Mouse (Mus musculus): ENCODE measurements around the gene F3. TPM values are rescaled to one million over a fixed set of nuclear protein-coding genes. Genes with fewer than 3 reads are reported as not detected.

F3 gene
- polyA plus RNA-seq, 1 experiment = 8.6 TPM

GRCm38 (mm10) chr3:121721691-121722070 lies 1.7 kb upstream of the F3 start:
- Histone ChIP-seq H3K4me3 (ENCODE audit: low read depth, low read length) (no peak overlapping the region), H3K36me3 (ENCODE audit: control insufficient read depth, insufficient read depth, low read length) (no peaks in the 10 kb centered on the region)
- TF ChIP-seq POLR2A (IDR thresholded peaks at IDR 0.05; ENCODE audit: low read depth, low read length) (no peak), CTCF (IDR thresholded peaks at IDR 0.05; ENCODE audit: extremely low read depth, insufficient read length, insufficient replicate concordance, low read depth, low read length) (no peak)

GRCm38 (mm10) chr3:121723968-121724524 lies 709 bp downstream of the F3 start:
- H3K36me3 ChIP-seq (ENCODE audit: control insufficient read depth, insufficient read depth, low read length) = no peaks in the 10 kb centered on the region
- peaks cover 13% of the 10 kb centered on the region; the same call in 1 of the 2 replicates for H3K4me1 ChIP-seq (ENCODE audit: control insufficient read depth, insufficient read depth, insufficient read length, low read length)
- peak overlapping the region; percentile 62 for H3K27ac ChIP-seq (ENCODE audit: insufficient read depth, low read depth, low read length)
- peak overlapping the region; percentile 65 for H3K4me3 ChIP-seq (ENCODE audit: low read depth, low read length)
- WGBS = 8% methylated on average over 20 of the region's 20 CpGs
- TF ChIP-seq CTCF (IDR thresholded peaks at IDR 0.05; ENCODE audit: extremely low read depth, insufficient read length, insufficient replicate concordance, low read depth, low read length) (no peak), POLR2A (IDR thresholded peaks at IDR 0.05; ENCODE audit: low read depth, low read length) (no peak)
- no peaks in the 10 kb centered on the region for H3K27me3 ChIP-seq (ENCODE audit: control insufficient read depth, insufficient read depth, low read length)

More at GRCm38 (mm10) chr3:121721691-121722070, 1.7 kb upstream of the F3 start:
- 43% methylated on average over 7 of the region's 7 CpGs for WGBS
- Histone ChIP-seq H3K4me1 (ENCODE audit: control insufficient read depth, insufficient read depth, insufficient read length, low read length) (peaks cover 13% of the 10 kb centered on the region; the same call in 1 of the 2 replicates), H3K27ac (ENCODE audit: insufficient read depth, low read depth, low read length) (0 out of 2 replicates have a peak overlapping the region, but pooled peaks have one; percentile 31), H3K27me3 (ENCODE audit: control insufficient read depth, insufficient read depth, low read length) (no peaks in the 10 kb centered on the region; the same call in 1 of the 2 replicates)

- Histone ChIP-seq H3K27ac (ENCODE audit: insufficient read depth, low read depth, low read length) (peak overlapping the region; percentile 62), H3K27me3 (ENCODE audit: control insufficient read depth, insufficient read depth, low read length) (no peaks in the 10 kb centered on the region), H3K4me1 (ENCODE audit: control insufficient read depth, insufficient read depth, insufficient read length, low read length) (peaks cover 13% of the 10 kb centered on the region; the same call in 1 of the 2 replicates), H3K4me3 (ENCODE audit: low read depth, low read length) (peak overlapping the region; percentile 65), H3K36me3 (ENCODE audit: control insufficient read depth, insufficient read depth, low read length) (0 out of 2 replicates have a peak, but pooled peaks cover under 1% of the 10 kb centered on the region)
- 37% methylated on average over 12 of the region's 12 CpGs for WGBS
- TF ChIP-seq POLR2A (IDR thresholded peaks at IDR 0.05; ENCODE audit: low read depth, low read length) = no peak
- TF ChIP-seq CTCF (IDR thresholded peaks at IDR 0.05; ENCODE audit: extremely low read depth, insufficient read length, insufficient replicate concordance, low read depth, low read length) = no peak
These were observed 1.2 kb downstream of the F3 start for GRCm38 (mm10) chr3:121724553-121724952.

GRCm38 (mm10) chr3:121725651-121726050 lies 2.3 kb downstream of the F3 start:
- TF ChIP-seq POLR2A (IDR thresholded peaks at IDR 0.05; ENCODE audit: low read depth, low read length) = no peak
- no peak for TF ChIP-seq CTCF (IDR thresholded peaks at IDR 0.05; ENCODE audit: extremely low read depth, insufficient read length, insufficient replicate concordance, low read depth, low read length)
- H3K36me3 ChIP-seq (ENCODE audit: control insufficient read depth, insufficient read depth, low read length) = peaks cover 6% of the 10 kb centered on the region
- H3K4me1 ChIP-seq (ENCODE audit: control insufficient read depth, insufficient read depth, insufficient read length, low read length) = peaks cover 13% of the 10 kb centered on the region; the same call in 1 of the 2 replicates
- 85% methylated on average over 10 of the region's 10 CpGs for WGBS
- H3K4me3 ChIP-seq (ENCODE audit: low read depth, low read length) = peak overlapping the region; percentile 34; the same call in 1 of the 2 replicates
- H3K27me3 ChIP-seq (ENCODE audit: control insufficient read depth, insufficient read depth, low read length) = no peaks in the 10 kb centered on the region
- H3K27ac ChIP-seq (ENCODE audit: insufficient read depth, low read depth, low read length) = 0 out of 2 replicates have a peak overlapping the region, but pooled peaks have one; percentile 5

GRCm38 (mm10) chr3:121729678-121730077 lies 6.3 kb downstream of the F3 start:
- no peak overlapping the region for H3K27ac ChIP-seq (ENCODE audit: insufficient read depth, low read depth, low read length)
- TF ChIP-seq POLR2A (IDR thresholded peaks at IDR 0.05; ENCODE audit: low read depth, low read length) (no peak), CTCF (IDR thresholded peaks at IDR 0.05; ENCODE audit: extremely low read depth, insufficient read length, insufficient replicate concordance, low read depth, low read length) (no peak)
- H3K4me1 ChIP-seq (ENCODE audit: control insufficient read depth, insufficient read depth, insufficient read length, low read length) = no peaks in the 10 kb centered on the region
- no peak overlapping the region for H3K4me3 ChIP-seq (ENCODE audit: low read depth, low read length)
- H3K27me3 ChIP-seq (ENCODE audit: control insufficient read depth, insufficient read depth, low read length) = no peaks in the 10 kb centered on the region
- peaks cover 15% of the 10 kb centered on the region for H3K36me3 ChIP-seq (ENCODE audit: control insufficient read depth, insufficient read depth, low read length)
- WGBS = 75% methylated on average over 4 of the region's 4 CpGs

- TF ChIP-seq POLR2A (IDR thresholded peaks at IDR 0.05; ENCODE audit: low read depth, low read length) (no peak), CTCF (IDR thresholded peaks at IDR 0.05; ENCODE audit: extremely low read depth, insufficient read length, insufficient replicate concordance, low read depth, low read length) (no peak)
- WGBS = 48% methylated on average over 7 of the region's 7 CpGs
These were observed 12.2 kb downstream of the F3 start for GRCm38 (mm10) chr3:121735542-121735941.

GRCm38 (mm10) chr3:121736025-121736744 lies 12.8 kb downstream of the F3 start:
- Histone ChIP-seq H3K27me3 (ENCODE audit: control insufficient read depth, insufficient read depth, low read length) (no peaks in the 10 kb centered on the region), H3K4me3 (ENCODE audit: low read depth, low read length) (no peak overlapping the region), H3K36me3 (ENCODE audit: control insufficient read depth, insufficient read depth, low read length) (peaks cover 9% of the 10 kb centered on the region), H3K27ac (ENCODE audit: insufficient read depth, low read depth, low read length) (peak overlapping the region; percentile 48), H3K4me1 (ENCODE audit: control insufficient read depth, insufficient read depth, insufficient read length, low read length) (peaks cover 10% of the 10 kb centered on the region; the same call in 1 of the 2 replicates)
- 13% methylated on average over 18 of the region's 18 CpGs for WGBS
- TF ChIP-seq CTCF (IDR thresholded peaks at IDR 0.05; ENCODE audit: extremely low read depth, insufficient read length, insufficient replicate concordance, low read depth, low read length) (peak; percentile 90), POLR2A (IDR thresholded peaks at IDR 0.05; ENCODE audit: low read depth, low read length) (no peak)

More at GRCm38 (mm10) chr3:121735542-121735941, 12.2 kb downstream of the F3 start:
- no peak overlapping the region for H3K4me3 ChIP-seq (ENCODE audit: low read depth, low read length)
- H3K27me3 ChIP-seq (ENCODE audit: control insufficient read depth, insufficient read depth, low read length) = no peaks in the 10 kb centered on the region
- H3K4me1 ChIP-seq (ENCODE audit: control insufficient read depth, insufficient read depth, insufficient read length, low read length) = peaks cover 10% of the 10 kb centered on the region; the same call in 1 of the 2 replicates
- peak overlapping the region; percentile 48 for H3K27ac ChIP-seq (ENCODE audit: insufficient read depth, low read depth, low read length)
- H3K36me3 ChIP-seq (ENCODE audit: control insufficient read depth, insufficient read depth, low read length) = peaks cover 9% of the 10 kb centered on the region

Measured in small intestine, adult 2 months (tissue).